Mouse (Mus musculus): ENCODE results near the gene Plxdc2.

Gene Plxdc2

GRCm38 (mm10) chr2:16568263-16568662, 212.2 kb downstream of the Plxdc2 start:
- no peak for DNase-seq (ENCODE audit: low read depth, low spot score)

DNA sequence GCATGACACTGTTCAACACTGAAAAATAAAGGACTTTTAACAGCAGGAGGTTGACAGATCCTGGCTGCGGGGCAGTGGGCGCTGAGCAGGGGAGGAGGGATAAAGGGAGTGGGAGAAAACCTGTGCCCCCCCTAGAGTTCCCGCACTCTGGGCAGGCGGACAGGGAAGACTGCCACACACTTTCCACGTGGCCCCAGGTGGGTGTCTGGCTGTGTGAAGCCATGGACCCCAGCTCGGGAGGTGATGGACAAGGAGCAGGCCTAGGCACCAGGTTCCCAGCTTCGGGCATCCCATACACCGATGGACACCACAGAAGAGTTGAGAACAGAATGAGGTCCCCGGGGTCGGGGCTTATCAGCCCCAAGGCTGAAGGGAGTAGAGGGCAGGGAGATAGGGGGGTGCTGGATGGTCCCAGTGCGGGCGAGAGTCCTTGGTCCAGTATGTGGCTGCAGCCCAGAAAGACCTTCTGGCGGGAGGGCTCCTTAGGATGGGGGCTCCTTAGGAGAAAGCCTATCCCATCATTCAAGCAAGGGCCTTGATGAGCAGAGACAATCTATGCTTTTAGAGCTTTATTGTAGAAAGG, 215.2 kb downstream of the Plxdc2 start:
- no peak for DNase-seq (ENCODE audit: low read depth, low spot score)

DNA sequence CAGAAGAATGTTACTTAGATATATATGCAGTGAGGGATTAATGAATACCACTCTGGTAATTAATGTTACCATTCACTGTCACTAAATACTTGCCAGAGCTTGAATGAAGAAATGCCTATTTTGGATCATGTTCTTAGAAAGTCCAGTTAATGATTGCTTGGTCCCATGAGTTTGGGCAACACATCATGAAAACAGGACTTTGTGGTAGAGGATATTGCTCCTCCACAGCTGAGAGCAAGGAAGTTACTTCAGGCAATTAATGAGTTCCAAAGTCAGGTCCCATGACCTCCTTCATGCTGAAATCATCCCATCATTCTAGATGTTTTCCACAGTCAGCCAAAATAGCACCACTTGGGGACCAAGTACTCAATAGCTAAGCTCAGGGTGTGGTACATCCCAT, 220.5 kb downstream of the Plxdc2 start:
- no peak for DNase-seq (ENCODE audit: low read depth, low spot score)

- DNase-seq (ENCODE audit: low read depth, low spot score), result no peak
Observed at GRCm38 (mm10) chr2:16578153-16578552, 222.0 kb downstream of the Plxdc2 start.

- no peak for DNase-seq (ENCODE audit: low read depth, low spot score)
Observed at GRCm38 (mm10) chr2:16588546-16588945, 232.4 kb downstream of the Plxdc2 start.

GRCm38 (mm10) chr2:16595451-16595850, 239.3 kb downstream of the Plxdc2 start:
- DNase-seq (ENCODE audit: low read depth, low spot score), result no peak

DNA sequence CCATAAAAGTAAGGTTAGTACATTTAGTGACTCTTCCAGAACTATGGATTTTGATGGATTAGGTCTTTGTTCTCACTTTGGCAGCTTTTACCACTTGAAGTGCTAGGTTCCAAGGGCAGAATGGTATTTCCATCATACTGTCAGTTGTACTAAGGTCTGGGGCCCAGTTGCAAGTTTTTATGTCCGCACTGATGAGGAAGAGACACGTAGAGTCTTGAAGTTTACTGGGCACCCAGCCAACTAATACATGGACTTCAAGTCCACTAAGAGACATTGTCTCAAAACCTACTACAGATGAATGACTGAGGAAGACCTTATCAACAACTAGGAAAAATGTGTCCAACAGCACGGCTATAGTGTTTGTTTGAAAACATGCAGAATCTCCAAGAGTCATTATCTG, 242.1 kb downstream of the Plxdc2 start:
- DNase-seq (ENCODE audit: low read depth, low spot score), result no peak

GRCm38 (mm10) chr2:16604291-16604690, 248.2 kb downstream of the Plxdc2 start:
- DNase-seq (ENCODE audit: low read depth, low spot score), result no peak

GRCm38 (mm10) chr2:16607792-16608586, 251.9 kb downstream of the Plxdc2 start:
- DNase-seq (ENCODE audit: low read depth, low spot score), result no peak

DNA sequence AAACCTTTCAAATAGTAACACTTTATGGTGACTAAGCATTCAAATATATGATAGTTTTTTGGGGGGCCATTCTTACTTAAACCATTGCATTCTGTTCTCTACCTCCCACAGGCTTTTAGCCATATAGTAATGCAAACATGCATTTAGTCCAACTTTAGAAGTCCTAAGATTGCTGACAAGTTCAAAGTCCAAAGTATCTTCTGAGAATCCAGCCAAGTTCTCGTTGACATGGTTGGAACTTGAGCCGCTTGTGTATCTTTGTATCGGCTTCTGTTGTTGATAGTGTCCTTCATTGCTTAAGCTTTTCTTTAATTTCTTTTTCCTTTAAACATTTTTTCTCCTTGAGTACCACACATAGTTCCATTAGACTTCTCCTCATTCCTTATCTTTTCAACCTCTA, 286.0 kb downstream of the Plxdc2 start:
- no peak for DNase-seq (ENCODE audit: low read depth, low spot score)

DNA sequence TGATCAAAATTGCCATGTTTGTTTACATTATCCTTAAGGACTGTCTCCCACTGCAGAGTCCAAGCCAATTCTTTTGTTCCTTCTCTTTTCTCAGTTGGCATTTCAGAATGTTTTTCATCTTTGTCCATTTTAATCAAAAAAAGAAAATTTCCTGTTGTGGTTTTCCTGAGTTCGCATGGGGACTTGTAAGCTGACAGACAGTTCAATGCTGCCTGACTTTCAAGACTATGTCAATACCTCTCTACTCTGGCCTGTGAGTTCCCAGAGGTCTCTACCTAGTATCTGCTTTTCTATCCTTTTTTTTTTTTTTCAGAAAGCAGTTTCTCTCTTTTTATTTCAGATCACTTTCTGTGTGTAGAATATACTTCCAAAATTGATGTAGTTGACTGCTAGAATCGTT, 295.6 kb downstream of the Plxdc2 start:
- no peak for DNase-seq (ENCODE audit: low read depth, low spot score)

GRCm38 (mm10) chr2:16664516-16664915, 308.4 kb downstream of the Plxdc2 start:
- DNase-seq (ENCODE audit: low read depth, low spot score), result peak; percentile 11

- DNase-seq (ENCODE audit: low read depth, low spot score), result no peak
Observed at GRCm38 (mm10) chr2:16668391-16668790, 312.3 kb downstream of the Plxdc2 start.

DNA sequence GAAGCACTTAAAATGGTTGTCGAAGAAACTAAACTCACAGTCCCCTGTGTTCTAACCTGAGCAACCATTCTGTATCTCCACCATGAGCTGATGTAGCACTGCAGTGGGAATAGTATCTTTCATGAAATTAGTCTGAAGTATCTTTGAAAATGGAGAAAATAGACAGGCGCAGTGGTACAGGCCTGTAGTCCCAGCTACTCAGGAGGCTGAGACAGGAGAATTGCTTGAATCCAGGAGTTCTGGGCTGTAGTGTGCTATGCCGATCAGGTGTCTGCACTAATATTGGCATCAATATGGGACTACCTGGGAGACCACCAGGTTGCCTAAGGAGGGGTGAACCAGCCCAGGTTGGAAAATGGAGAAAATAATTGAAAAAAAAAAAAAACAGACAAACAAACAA, 326.8 kb downstream of the Plxdc2 start:
- DNase-seq (ENCODE audit: low read depth, low spot score), result no peak

- no peak for DNase-seq (ENCODE audit: low read depth, low spot score)
Observed at GRCm38 (mm10) chr2:16683739-16684138, 327.6 kb downstream of the Plxdc2 start.

- no peak for DNase-seq (ENCODE audit: low read depth, low spot score)
Observed at GRCm38 (mm10) chr2:16684529-16684928, 328.4 kb downstream of the Plxdc2 start.

DNA sequence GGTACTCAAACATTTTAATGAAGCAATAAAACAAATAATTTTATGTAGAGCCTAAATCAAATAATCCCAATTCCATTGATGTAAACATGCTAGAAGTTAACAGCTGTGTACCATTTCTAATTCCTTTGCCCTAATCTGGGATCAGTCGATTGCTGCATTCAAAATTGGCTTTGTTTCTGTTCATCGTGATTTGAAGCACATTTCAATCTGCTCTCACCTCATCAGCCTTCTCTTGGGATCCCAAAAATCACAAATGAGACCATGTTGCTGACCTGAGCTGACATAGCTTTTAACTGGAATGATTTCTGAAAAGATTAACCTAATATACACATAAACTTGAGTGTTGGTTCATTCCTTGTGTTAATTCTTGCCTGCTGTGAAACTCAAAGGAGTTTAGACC, 340.3 kb downstream of the Plxdc2 start:
- DNase-seq (ENCODE audit: low read depth, low spot score), result no peak

- no peak for DNase-seq (ENCODE audit: low read depth, low spot score)
Observed at GRCm38 (mm10) chr2:16697181-16697580, 341.1 kb downstream of the Plxdc2 start.

DNA sequence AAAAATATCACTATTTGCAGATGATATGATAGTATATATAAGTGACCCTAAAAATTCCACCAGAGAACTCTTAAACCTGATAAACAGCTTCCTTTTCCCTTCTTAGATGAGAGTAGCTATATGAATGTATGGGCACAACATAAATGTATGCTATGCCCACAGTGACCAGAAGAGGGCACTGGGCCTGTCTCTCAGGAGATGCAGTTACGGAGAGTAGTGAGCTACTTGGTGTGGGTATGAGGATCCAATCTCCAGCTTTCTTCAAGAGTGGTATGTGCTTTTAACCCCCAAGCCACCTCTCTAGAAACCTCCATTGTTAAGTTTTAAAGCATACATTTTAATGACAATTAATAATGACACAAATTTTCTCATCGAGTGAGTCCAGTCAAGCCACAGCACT, 350.1 kb downstream of the Plxdc2 start:
- DNase-seq (ENCODE audit: low read depth, low spot score), result no peak

DNA sequence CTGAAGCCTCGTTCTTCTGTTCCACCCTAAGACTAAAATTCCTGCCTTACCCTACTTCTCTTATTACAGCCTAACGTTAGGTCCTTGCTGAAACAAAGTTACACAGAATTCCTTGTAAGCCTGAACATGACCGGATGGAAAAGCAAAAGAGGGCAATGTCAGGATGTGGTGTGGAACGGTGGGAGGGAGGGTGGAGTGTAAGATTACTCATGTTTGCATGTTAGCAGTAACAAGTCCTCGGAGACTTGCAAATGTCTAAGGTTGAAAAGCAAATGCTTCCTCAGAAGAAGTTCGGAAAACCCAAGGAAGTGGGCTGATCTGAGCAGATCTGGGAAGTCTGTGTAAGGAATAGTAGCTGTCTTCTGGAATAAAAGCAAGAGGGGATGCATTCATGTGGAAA, 353.8 kb downstream of the Plxdc2 start:
- DNase-seq (ENCODE audit: low read depth, low spot score), result no peak

DNA sequence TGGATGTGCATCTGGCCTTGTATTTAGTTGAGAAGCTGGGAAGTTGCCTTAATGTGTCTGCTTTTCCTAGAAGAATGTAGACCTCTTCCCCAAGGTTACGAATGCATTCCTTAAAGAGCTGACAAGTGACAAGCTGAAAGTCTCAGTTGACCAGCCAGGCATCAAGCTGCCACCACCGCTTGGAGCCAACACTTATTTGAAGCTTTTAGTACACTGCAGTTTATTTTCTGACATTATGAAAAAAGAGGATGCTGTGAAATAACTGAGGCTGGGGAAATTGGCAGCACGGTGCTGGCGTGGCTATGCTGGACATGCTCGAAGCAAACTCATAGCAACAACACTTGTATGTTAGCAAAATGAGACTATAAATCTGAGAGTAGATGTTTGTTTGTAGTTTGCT, 374.9 kb downstream of the Plxdc2 start:
- DNase-seq (ENCODE audit: low read depth, low spot score), result no peak

DNA sequence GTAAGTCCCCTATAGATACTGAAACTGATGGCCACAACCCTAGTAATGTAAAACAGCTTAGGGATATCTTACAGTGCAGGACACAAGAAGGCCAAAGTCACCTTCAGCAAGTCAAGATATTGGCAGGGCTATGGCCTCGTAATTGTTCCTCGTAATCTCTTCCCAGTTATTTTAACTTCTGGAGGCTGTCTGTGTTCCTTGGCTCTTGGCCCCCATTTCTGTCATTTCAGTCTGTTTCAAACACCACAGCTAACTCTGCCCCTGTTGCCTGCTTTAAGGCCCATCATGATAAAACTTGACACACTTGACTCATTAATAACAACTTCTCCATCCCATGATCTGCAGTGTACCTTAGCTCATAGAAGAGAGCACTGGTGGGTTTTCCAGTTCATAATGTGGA, 378.3 kb downstream of the Plxdc2 start:
- no peak for DNase-seq (ENCODE audit: low read depth, low spot score)

DNA sequence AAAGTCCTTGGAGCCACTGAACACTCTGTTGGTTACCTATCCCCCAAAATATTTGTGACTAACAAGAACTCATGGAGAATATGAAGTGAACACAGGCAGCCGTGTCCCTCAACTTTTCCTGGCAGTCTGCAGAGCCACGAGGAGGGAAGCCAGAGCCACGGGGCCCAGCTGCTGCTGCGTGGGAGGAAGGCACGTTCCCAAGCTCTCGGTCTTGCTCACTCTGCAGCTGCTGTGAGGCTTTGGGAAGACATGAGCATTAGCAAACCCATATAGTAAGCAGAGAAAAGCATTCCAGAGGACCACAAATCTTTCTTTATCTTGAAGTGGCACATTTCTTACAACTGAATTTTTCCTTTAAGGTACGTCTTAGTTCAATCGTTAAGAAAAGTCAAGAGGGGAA, 382.1 kb downstream of the Plxdc2 start:
- no peak for DNase-seq (ENCODE audit: low read depth, low spot score)

DNA sequence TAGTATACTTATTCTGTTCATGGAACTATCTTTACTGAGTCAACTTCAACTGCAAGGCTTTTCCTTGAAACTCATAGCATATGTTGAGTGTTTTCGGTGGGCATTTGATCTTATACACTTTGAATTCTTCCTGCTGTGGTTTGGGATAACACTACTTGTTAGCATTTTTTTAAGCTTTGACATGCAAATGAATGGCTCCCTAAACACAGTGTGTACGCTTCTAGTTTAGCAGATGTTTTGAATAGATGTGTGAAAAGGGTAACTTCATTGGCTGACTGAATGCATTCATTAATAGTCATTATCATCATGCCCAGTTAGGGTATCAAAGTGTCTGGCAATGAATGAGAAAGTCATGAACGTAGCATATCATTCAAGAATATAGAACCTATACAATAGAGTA, 385.7 kb downstream of the Plxdc2 start:
- DNase-seq (ENCODE audit: low read depth, low spot score), result no peak

Measured in embryo, embryonic 11.5 days (tissue).